Mouse (Mus musculus): Measurements from ENCODE around the gene Notch3.

- TF ChIP-seq EP300 (IDR thresholded peaks at IDR 0.05; ENCODE audit: low read depth) (no peak), CTCF (IDR thresholded peaks at IDR 0.05; ENCODE audit: low read depth) (no peak)
Measured at GRCm38 (mm10) chr17:32106358-32106757, 60.3 kb downstream of the Notch3 start.
